Mouse (Mus musculus): ENCODE results near the gene Dnah11.

DNA sequence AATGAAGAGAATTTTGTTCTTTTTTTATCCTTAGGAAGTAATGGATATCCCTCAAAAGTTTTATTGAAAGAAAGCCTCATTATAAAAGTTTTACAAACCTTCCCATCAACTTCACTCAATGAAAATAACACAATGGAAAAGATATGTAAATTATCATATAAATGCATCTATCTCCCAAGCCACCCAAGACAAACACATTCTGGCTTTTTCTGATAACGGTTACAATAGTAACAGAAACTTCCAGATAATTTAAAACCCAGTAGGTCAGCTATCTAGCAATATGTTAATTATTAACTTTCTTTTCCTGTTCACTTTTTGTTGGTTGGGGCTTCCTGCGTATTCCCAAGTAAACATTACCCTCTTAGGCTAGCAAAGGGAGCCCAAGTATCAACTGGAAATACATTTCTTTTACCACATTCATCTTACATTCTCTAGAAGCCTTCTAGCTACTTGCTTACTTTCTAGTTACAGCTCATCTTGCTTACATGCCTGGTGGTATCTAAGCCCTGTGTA is 51.3 kb downstream of the Dnah11 start:
- TF ChIP-seq CTCF (IDR thresholded peaks at IDR 0.05; ENCODE audit: borderline replicate concordance, extremely low read depth, insufficient read depth, insufficient read length) (no peak), POLR2A (IDR thresholded peaks at IDR 0.05; ENCODE audit: borderline replicate concordance, extremely low read depth, insufficient read depth, insufficient read length, poor library complexity, severe bottlenecking) (no peak)
